Mouse (Mus musculus): ENCODE measurements around the gene Ubr3. TPM values are rescaled to one million over a fixed set of nuclear protein-coding genes. Genes with fewer than 3 reads are reported as not detected.

Gene Ubr3
- polyA plus RNA-seq, 1 experiment: 8.0 TPM

DNA sequence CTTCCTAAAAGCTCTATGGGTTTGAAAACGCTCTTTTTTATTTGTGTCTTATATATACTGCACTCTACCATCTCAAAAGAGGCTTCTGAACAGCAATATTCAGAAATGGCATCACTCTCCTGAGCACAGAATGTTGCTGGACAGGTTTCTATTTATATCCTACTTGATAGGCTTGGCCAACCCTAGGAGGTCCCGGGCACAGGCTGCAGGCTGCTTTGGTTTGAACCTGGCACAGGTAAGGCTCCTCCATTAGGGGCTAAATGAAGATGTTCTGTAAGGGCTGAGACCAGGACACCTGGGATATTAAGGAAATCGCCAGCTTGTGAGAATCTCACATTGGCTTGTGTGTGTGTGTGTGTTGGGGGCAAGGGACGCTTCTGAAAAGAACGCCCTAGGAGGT lies 172.8 kb downstream of the Ubr3 start:
- Histone ChIP-seq H3K4me1 (ENCODE audit: control insufficient read depth, insufficient read depth, insufficient read length, low read length) (no peaks in the 10 kb centered on the region), H3K36me3 (ENCODE audit: control insufficient read depth, insufficient read depth, low read length) (no peaks in the 10 kb centered on the region), H3K27me3 (ENCODE audit: control insufficient read depth, insufficient read depth, low read length) (no peaks in the 10 kb centered on the region), H3K27ac (ENCODE audit: insufficient read depth, low read depth, low read length) (no peak overlapping the region), H3K4me3 (ENCODE audit: low read depth, low read length) (no peak overlapping the region)
- TF ChIP-seq POLR2A (IDR thresholded peaks at IDR 0.05; ENCODE audit: low read depth, low read length): no peak
- TF ChIP-seq CTCF (IDR thresholded peaks at IDR 0.05; ENCODE audit: extremely low read depth, insufficient read length, insufficient replicate concordance, low read depth, low read length): no peak
- WGBS: 68% methylated on average over 5 of the region's 5 CpGs

Other genes starting within 250 kb of the Ubr3 start
- gene Klhl41, start 227.1 kb upstream of the Ubr3 start, polyA plus RNA-seq (2012; rRNA removed): not detected in 2 replicates
- 1.1 and 1.2 TPM in 2 replicates for gene Fastkd1, start 183.7 kb upstream of the Ubr3 start, polyA plus RNA-seq (2012; rRNA removed)
- gene Ppig, start 174.7 kb upstream of the Ubr3 start, polyA plus RNA-seq (2012; rRNA removed): 0.20 and 0.30 TPM in 2 replicates
- not detected in 2 replicates for gene Ccdc173, start 107.7 kb upstream of the Ubr3 start, polyA plus RNA-seq (2012; rRNA removed)
- gene Phospho2, start 107.6 kb upstream of the Ubr3 start, polyA plus RNA-seq (2012; rRNA removed): 77.7 and 94.4 TPM in 2 replicates
- gene Klhl23, start 75.3 kb upstream of the Ubr3 start, polyA plus RNA-seq (2012; rRNA removed): 1.9 and 2.7 TPM in 2 replicates
- 0.28 and 0.36 TPM in 2 replicates for gene Ssb, start 35.7 kb upstream of the Ubr3 start, polyA plus RNA-seq (2012; rRNA removed)
- gene Mettl5, start 11.6 kb upstream of the Ubr3 start, polyA plus RNA-seq (2012; rRNA removed): 0.61 and 2.3 TPM in 2 replicates
- gene Myo3b, start 141.9 kb downstream of the Ubr3 start, polyA plus RNA-seq (2012; rRNA removed): not detected in 2 replicates

All from small intestine, adult 2 months (tissue).